Mouse (Mus musculus) heart, adult 2 months (tissue): ENCODE data around the gene 2510002D24Rik.

Source experiments
- CTCF ChIP-seq: fragments of 200-600 bp; IDR thresholded peaks from 2 replicates; pipeline ENCODE4 v1.8.1; 2022; ENCODE audit warnings: antibody characterized with exemption, mild to moderate bottlenecking, moderate library complexity
- EP300 ChIP-seq: fragments of 200-500 bp; IDR thresholded peaks from 2 replicates; pipeline ENCODE4 v1.6.1; 2011; ENCODE audit warnings: low read depth, low read length, control low read depth; ENCODE audit not compliant: insufficient read depth
- POLR2A ChIP-seq: fragments of 200-500 bp; IDR thresholded peaks from 2 replicates; pipeline ENCODE4 v1.6.1; 2011; ENCODE audit warnings: mild to moderate bottlenecking, low read depth, low read length, control low read depth; ENCODE audit not compliant: insufficient read depth

GRCm38 (mm10) chr16:18828630-18829029, 7.7 kb upstream of the 2510002D24Rik start:
- TF ChIP-seq CTCF (no peak), EP300 (no peak), POLR2A (no peak)
